Mouse (Mus musculus) G1E (cell line): ENCODE results near the gene Pgbd5.

ENCODE experiments used
- CTCF ChIP-seq: IDR thresholded peaks from 2 replicates; pipeline ENCODE4 v1.5.1; 2012; ENCODE audit warnings: low read depth, low read length, inconsistent platforms, mixed read lengths
- GATA1 ChIP-seq: IDR thresholded peaks from 2 replicates; pipeline ENCODE4 v1.6.1; 2012; ENCODE audit warnings: borderline replicate concordance, low read length, inconsistent platforms, mixed read lengths
- GATA2 ChIP-seq: IDR thresholded peaks from 2 replicates; pipeline ENCODE4 v1.6.1; 2012; ENCODE audit warnings: low read depth, low read length, inconsistent platforms, borderline replicate concordance
- POLR2AphosphoS5 ChIP-seq: IDR thresholded peaks from 2 replicates; pipeline ENCODE4 v1.6.1; 2012; ENCODE audit warnings: low read depth, low read length, inconsistent platforms; ENCODE audit not compliant: insufficient replicate concordance
- TAL1 ChIP-seq: conservative IDR thresholded peaks from 2 replicates; pipeline ENCODE4 v1.6.1; 2012; ENCODE audit warnings: low read depth, low read length, inconsistent platforms, mixed read lengths

- TF ChIP-seq GATA1, result no peak
- no peak for TF ChIP-seq CTCF
- TF ChIP-seq TAL1, result no peak
- no peak for TF ChIP-seq GATA2
- TF ChIP-seq POLR2AphosphoS5, result no peak
Observed at GRCm38 (mm10) chr8:124323356-124323755, 116.1 kb downstream of the Pgbd5 start.
